ENCODE assay signal across 21 mouse cellular contexts in the genomic region with DNA sequence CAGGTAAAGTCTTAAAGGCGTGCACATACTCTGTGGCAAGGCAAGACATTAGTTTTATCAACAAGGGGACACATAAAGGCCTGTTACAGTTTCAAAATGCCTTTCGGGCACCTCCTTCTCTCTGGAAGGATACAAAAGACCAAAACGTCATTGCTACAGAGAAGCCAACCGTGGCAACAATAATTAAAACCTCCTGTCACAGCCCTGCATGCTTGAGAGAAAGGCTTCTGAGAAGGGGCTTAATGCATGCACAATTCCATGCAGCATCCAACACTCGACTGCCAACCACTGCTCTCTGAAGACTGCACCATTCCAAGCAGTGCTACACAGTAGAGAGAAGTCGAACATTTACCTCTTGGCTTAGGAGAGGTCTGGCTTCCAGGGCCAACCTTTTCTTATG.
"Had no signal": no experiment of that assay in that cellular context is flagged by ENCODE, and none has a peak within 500 bp of the region (broad histone marks: within the 10 kb centered on the region; RNA-seq: fewer than 3 reads in every experiment).

No protein-coding gene starts in this region.

- ATAC-seq: liver, postnatal 0 days; lung, postnatal 0 days; midbrain, embryonic 15.5 days had no signal

- H3K27me3 ChIP-seq: limb, embryonic 15.5 days; midbrain, embryonic 12.5 days; midbrain, embryonic 15.5 days; neural tube, embryonic 12.5 days; neural tube, embryonic 15.5 days had no signal

- H3K9me3 ChIP-seq: limb, embryonic 15.5 days; midbrain, embryonic 12.5 days; midbrain, embryonic 15.5 days; neural tube, embryonic 12.5 days; neural tube, embryonic 15.5 days had no signal

- H3K4me1 ChIP-seq: limb, embryonic 15.5 days had no signal

- H3K4me3 ChIP-seq: limb, embryonic 15.5 days; midbrain, embryonic 12.5 days; midbrain, embryonic 15.5 days; neural tube, embryonic 12.5 days; neural tube, embryonic 15.5 days had no signal

- H3K4me2 ChIP-seq: limb, embryonic 15.5 days; liver, embryonic 11.5 days; lung, embryonic 14.5 days; midbrain, embryonic 12.5 days; midbrain, embryonic 15.5 days; neural tube, embryonic 12.5 days; neural tube, embryonic 15.5 days had no signal

- H3K27ac ChIP-seq: limb, embryonic 15.5 days; liver, embryonic 14.5 days; macrophage; midbrain, embryonic 12.5 days; midbrain, embryonic 15.5 days; neural tube, embryonic 12.5 days; neural tube, embryonic 15.5 days; stomach, postnatal 0 days had no signal

- DNase-seq: kidney, adult 18-20 months; kidney, adult 9 months; kidney, postnatal 4 days; liver, postnatal 0 days; lung, embryonic 14.5 days; right cerebral cortex, adult 18-20 months; right cerebral cortex, postnatal 14 days; right cerebral cortex, postnatal 4 days; thymus, adult 2 months; thymus, postnatal 14 days; thymus, postnatal 4 days had no signal

- H3K9ac ChIP-seq: limb, embryonic 15.5 days; liver, embryonic 14.5 days; liver, postnatal 0 days; lung, embryonic 14.5 days; midbrain, embryonic 12.5 days; midbrain, embryonic 15.5 days; neural tube, embryonic 12.5 days; neural tube, embryonic 15.5 days had no signal
